Mouse (Mus musculus): ENCODE results near the gene Zfp235. TPM values are rescaled to one million over a fixed set of nuclear protein-coding genes. Genes with fewer than 3 reads are reported as not detected.

Gene Zfp235
- polyA plus RNA-seq, 1 experiment from 2014 or later: 26.1 TPM

DNA sequence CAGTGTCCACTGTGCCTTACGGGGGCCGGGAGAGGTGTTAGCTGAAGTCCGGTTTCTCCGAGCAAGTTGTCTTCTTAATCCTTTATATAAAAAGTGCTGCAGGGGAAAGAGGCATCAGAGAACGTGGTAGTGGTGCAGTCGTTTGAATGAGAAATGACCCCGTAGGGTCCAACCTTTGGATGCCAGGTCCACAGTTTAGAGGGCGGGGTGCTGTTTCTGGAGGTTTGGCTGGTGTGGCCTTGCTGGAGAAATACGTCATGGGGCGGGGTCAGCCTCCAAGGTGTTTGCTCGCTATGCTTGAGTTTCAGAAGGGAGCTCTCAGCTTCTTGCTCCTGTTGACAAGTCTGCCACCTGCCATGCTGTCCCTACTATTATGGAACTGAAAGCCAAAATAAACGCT lies 21.0 kb upstream of the Zfp235 start:
- peak overlapping the region; percentile 83 for H3K9ac ChIP-seq
- H3K4me2 ChIP-seq (replicated peaks): peak overlapping the region; percentile 95
- ATAC-seq (ENCODE audit: low FRiP score) (no peak), DNase-seq (ENCODE audit: low spot score) (no peak)
- peak overlapping the region; percentile 61 for H3K27ac ChIP-seq
- WGBS: 17% methylated on average over 12 of the region's 12 CpGs
- H3K4me1 ChIP-seq (replicated peaks; ENCODE audit: control insufficient read depth, insufficient read depth, low read length): peaks cover 5% of the 10 kb centered on the region; the same call in 1 of the 2 replicates
- H3K4me3 ChIP-seq (replicated peaks; ENCODE audit: low read length): peak overlapping the region; percentile 68
- peaks cover 15% of the 10 kb centered on the region for H3K9me3 ChIP-seq (ENCODE audit: control insufficient read depth, low read length)
- H3K36me3 ChIP-seq (replicated peaks; ENCODE audit: control insufficient read depth, insufficient read depth): peaks cover 11% of the 10 kb centered on the region
- no peaks in the 10 kb centered on the region for H3K27me3 ChIP-seq (ENCODE audit: control insufficient read depth, insufficient read depth, low read length)

DNA sequence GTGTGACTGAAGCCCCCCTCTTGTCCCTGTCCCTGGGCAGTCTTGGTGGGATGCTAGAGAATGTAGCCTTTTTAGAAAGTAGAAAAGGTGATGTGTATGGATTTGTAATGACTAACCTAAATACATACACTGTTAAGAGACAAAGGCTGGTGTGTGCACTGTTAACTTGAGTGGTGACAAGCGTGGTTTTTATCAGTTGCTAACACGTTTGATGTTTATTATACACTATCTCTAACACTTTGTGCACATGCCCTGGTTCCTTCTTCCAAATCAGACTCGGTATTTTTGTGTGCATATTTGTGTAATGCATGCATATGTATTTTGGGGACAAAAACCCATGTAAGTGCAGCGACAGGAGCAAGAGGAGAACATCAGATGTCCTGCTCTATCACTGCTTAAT lies 17.3 kb upstream of the Zfp235 start:
- DNase-seq (ENCODE audit: low spot score) (no peak), ATAC-seq (ENCODE audit: low FRiP score) (no peak)
- Histone ChIP-seq H3K9me3 (ENCODE audit: control insufficient read depth, low read length) (no peaks in the 10 kb centered on the region), H3K4me1 (replicated peaks; ENCODE audit: control insufficient read depth, insufficient read depth, low read length) (peaks cover 5% of the 10 kb centered on the region; the same call in 1 of the 2 replicates), H3K27ac (no peak overlapping the region), H3K36me3 (replicated peaks; ENCODE audit: control insufficient read depth, insufficient read depth) (no peaks in the 10 kb centered on the region), H3K27me3 (ENCODE audit: control insufficient read depth, insufficient read depth, low read length) (no peaks in the 10 kb centered on the region), H3K4me3 (replicated peaks; ENCODE audit: low read length) (no peak overlapping the region), H3K9ac (no peak overlapping the region), H3K4me2 (replicated peaks) (no peak overlapping the region)
- WGBS: 79% methylated on average over 4 of the region's 4 CpGs

DNA sequence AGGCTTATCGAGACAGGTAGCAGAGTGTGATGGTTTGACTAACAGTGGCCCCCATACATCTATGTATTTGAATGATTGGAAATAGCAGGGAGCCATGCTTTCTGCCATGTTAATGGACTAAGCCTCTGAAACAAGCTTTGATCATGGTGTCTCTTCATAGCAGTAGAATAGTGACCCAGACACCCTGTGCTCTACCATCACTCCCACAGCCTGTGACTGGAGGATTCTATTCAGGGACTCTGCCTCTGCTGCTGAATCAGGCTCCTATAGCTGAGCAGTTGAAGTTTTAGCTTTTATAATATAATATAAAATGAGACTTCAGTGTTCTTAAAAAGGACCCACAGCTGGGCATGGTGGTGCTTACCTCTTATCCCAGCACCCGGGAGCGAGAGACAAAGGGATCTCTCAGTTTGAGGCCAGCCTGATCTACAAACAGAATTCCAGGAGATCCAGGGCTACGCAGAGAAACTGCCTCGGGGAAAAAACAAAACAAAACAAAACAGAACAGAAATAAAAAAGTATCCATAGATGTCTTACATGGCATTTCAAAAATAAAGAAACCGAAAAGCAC lies 459 bp upstream of the Zfp235 start:
- H3K27me3 ChIP-seq (ENCODE audit: control insufficient read depth, insufficient read depth, low read length): no peaks in the 10 kb centered on the region
- H3K4me2 ChIP-seq (replicated peaks): peak overlapping the region; percentile 56
- ATAC-seq (ENCODE audit: low FRiP score) (peak; percentile 65), DNase-seq (ENCODE audit: low spot score) (peak; percentile 24)
- peak overlapping the region; percentile 55 for H3K27ac ChIP-seq
- H3K36me3 ChIP-seq (replicated peaks; ENCODE audit: control insufficient read depth, insufficient read depth): peaks cover 24% of the 10 kb centered on the region
- H3K9me3 ChIP-seq (ENCODE audit: control insufficient read depth, low read length): no peaks in the 10 kb centered on the region
- 19% methylated on average over 6 of the region's 6 CpGs for WGBS
- peaks cover 12% of the 10 kb centered on the region for H3K4me1 ChIP-seq (replicated peaks; ENCODE audit: control insufficient read depth, insufficient read depth, low read length)
- H3K9ac ChIP-seq: peak overlapping the region; percentile 73
- peak overlapping the region; percentile 53 for H3K4me3 ChIP-seq (replicated peaks; ENCODE audit: low read length)

DNA sequence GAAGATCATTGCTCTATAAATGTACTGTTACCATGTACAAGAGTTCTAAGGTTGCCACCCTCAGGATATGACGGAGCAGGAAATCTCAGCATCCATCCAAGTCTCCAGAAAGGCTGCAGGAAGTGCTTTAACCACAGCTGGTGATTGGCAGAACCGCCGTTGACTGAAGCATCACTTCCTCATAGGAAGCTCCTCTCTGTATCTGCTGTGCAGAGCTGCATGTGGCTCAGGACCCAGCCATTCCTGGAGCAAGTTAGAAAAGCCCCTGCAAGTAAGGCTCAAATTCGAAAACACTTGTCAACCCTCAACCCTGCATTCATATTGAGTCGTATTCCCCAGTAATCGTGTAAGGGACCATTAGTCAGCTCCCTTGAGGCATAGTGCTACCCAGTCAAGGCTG lies 8.6 kb downstream of the Zfp235 start:
- no peak for ATAC-seq (ENCODE audit: low FRiP score)
- H3K4me3 ChIP-seq (replicated peaks; ENCODE audit: low read length): no peak overlapping the region
- no peaks in the 10 kb centered on the region; the same call in 1 of the 2 replicates for H3K9me3 ChIP-seq (ENCODE audit: control insufficient read depth, low read length)
- DNase-seq (ENCODE audit: low spot score): no peak
- no peak overlapping the region for H3K27ac ChIP-seq
- peaks cover 54% of the 10 kb centered on the region for H3K36me3 ChIP-seq (replicated peaks; ENCODE audit: control insufficient read depth, insufficient read depth)
- no peak overlapping the region for H3K4me2 ChIP-seq (replicated peaks)
- H3K27me3 ChIP-seq (ENCODE audit: control insufficient read depth, insufficient read depth, low read length): no peaks in the 10 kb centered on the region
- no peak overlapping the region for H3K9ac ChIP-seq
- WGBS: 93% methylated on average over 6 of the region's 6 CpGs
- no peaks in the 10 kb centered on the region for H3K4me1 ChIP-seq (replicated peaks; ENCODE audit: control insufficient read depth, insufficient read depth, low read length)

DNA sequence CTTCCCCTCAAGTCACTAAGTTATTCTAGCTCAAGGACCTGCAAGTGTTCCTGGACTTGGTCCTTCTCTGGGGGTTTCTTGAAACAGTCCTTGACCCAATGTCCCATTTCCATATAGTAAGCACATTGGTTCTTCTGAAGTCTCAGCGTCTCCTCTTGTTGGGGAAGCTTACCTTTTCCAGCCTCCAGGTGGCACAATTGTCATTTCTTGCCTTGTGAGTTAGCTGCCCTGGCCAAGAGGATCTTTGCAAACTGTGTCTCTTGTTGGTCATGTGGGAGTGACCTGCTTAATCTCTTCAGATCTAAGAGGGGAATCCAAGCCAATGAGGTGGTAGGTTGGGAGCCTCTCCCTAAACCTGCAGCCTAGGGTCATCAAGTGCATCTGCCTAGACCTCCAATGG lies 19.3 kb downstream of the Zfp235 start:
- no peak for DNase-seq (ENCODE audit: low spot score)

DNA sequence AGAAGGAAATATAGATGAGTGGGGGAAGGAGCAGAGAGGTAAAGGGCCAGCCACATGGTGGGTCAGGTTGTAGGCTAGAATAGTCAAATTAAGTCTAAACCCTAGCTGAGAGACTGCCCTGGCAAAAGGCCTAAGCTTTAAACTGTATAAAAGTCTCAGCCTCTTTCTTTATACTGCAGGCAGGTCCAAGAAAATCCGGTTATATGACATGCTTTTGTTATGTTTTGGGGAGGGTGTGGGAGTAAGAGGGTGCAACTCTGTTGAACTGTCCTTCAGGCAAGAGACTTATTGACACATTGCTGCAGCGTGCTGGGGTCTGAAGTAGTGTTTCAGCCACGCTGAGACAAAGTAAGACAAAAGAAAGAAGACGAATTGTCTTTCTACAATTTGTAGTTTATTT lies 38.2 kb downstream of the Zfp235 start:
- no peaks in the 10 kb centered on the region for H3K9me3 ChIP-seq (ENCODE audit: control insufficient read depth, low read length)
- H3K27ac ChIP-seq: no peak overlapping the region
- H3K4me3 ChIP-seq (replicated peaks; ENCODE audit: low read length): no peak overlapping the region
- WGBS: 67% methylated on average over 4 of the region's 4 CpGs
- H3K27me3 ChIP-seq (ENCODE audit: control insufficient read depth, insufficient read depth, low read length): no peaks in the 10 kb centered on the region
- no peak overlapping the region for H3K9ac ChIP-seq
- H3K4me2 ChIP-seq (replicated peaks): no peak overlapping the region
- no peak for ATAC-seq (ENCODE audit: low FRiP score)
- no peak for DNase-seq (ENCODE audit: low spot score)
- H3K36me3 ChIP-seq (replicated peaks; ENCODE audit: control insufficient read depth, insufficient read depth): no peaks in the 10 kb centered on the region
- no peaks in the 10 kb centered on the region for H3K4me1 ChIP-seq (replicated peaks; ENCODE audit: control insufficient read depth, insufficient read depth, low read length)

More for the DNA sequence above, 19.3 kb downstream of the Zfp235 start:
- no peaks in the 10 kb centered on the region for H3K27me3 ChIP-seq (ENCODE audit: control insufficient read depth, insufficient read depth, low read length)
- H3K9ac ChIP-seq: no peak overlapping the region
- no peaks in the 10 kb centered on the region for H3K4me1 ChIP-seq (replicated peaks; ENCODE audit: control insufficient read depth, insufficient read depth, low read length)
- H3K36me3 ChIP-seq (replicated peaks; ENCODE audit: control insufficient read depth, insufficient read depth): no peaks in the 10 kb centered on the region
- 16% methylated on average over 1 of the region's 1 CpGs for WGBS
- H3K4me3 ChIP-seq (replicated peaks; ENCODE audit: low read length): no peak overlapping the region
- no peak overlapping the region for H3K27ac ChIP-seq
- no peak overlapping the region for H3K4me2 ChIP-seq (replicated peaks)
- ATAC-seq (ENCODE audit: low FRiP score): no peak
- H3K9me3 ChIP-seq (ENCODE audit: control insufficient read depth, low read length): 0 out of 2 replicates have a peak, but pooled peaks cover 5% of the 10 kb centered on the region

DNA sequence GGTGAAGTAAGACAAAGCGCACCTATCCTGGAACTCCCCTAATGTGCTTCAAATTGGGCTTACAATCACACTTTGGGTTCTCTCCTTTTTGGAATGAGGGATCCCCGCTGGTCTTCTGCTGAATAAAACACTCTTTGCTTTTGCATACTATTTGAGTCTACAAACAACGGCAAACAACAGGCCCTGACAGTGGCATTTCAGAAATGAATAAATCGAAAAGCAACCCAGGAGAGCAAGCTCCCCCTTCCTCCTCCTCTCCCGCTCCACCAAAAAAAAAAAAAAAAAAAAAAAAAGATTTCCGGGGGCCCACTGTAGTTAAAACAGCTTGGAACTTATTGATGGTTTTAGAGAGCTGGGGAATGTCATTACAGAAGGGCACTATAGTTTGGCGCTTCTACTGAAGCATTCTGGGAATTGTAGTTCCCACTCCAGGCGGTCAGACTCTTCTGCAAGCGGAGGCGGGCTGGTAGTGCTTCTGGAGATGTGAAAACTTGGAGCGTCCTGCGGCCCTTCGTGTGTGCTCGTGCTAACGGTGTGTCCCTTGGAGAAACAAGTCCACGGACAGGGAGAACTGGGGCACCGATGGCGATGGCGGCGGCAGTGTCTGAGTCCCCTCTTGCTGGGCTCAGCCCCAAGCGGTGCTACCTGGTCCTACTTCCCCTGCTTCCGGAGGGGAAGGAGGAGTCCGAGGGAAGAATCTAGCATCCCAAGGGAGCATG lies 40.8 kb downstream of the Zfp235 start, which contains the start of gene Zfp114:
Gene Zfp114, plus strand, starts transcription at position 443 of the 719 bp plus-strand sequence.
- H3K27ac ChIP-seq: 0 out of 2 replicates have a peak within 1 kb of the TSS, but pooled peaks have one; percentile 60
- no peaks in the 10 kb centered on the region for H3K9me3 ChIP-seq (ENCODE audit: control insufficient read depth, low read length)
- 12% methylated on average over 23 of the region's 23 CpGs for WGBS

DNA sequence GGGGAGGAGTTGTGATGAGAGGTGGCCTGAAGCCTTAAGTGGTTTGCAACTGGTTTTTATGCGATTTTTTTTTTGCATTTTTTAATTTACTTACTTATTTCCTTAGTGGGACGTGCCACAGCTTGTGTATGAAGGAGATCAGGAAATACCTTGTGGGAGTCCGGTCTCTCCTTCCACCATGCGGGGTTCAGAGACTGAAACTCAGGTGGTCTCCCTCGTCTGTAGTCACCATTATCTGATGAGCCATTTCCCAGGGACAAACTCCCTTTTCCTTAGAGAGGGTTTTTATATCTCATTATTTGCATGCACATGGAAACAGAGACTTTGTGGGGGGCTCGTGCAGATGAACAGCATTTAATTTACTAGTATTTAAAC lies 41.4 kb downstream of the Zfp235 start:
- Histone ChIP-seq H3K9ac (peak overlapping the region; percentile 66; the same call in 1 of the 2 replicates), H3K9me3 (ENCODE audit: control insufficient read depth, low read length) (no peaks in the 10 kb centered on the region), H3K36me3 (replicated peaks; ENCODE audit: control insufficient read depth, insufficient read depth) (no peaks in the 10 kb centered on the region), H3K27ac (no peak overlapping the region), H3K4me1 (replicated peaks; ENCODE audit: control insufficient read depth, insufficient read depth, low read length) (no peaks in the 10 kb centered on the region), H3K27me3 (ENCODE audit: control insufficient read depth, insufficient read depth, low read length) (no peaks in the 10 kb centered on the region), H3K4me2 (replicated peaks) (peak overlapping the region; percentile 50), H3K4me3 (replicated peaks; ENCODE audit: low read length) (peak overlapping the region; percentile 48)
- WGBS: 65% methylated on average over 6 of the region's 6 CpGs
- no peak for DNase-seq (ENCODE audit: low spot score)
- ATAC-seq (ENCODE audit: low FRiP score): no peak

More for the DNA sequence above, 40.8 kb downstream of the Zfp235 start, which contains the start of gene Zfp114:
- peak; percentile 83 for DNase-seq (ENCODE audit: low spot score)
- H3K4me2 ChIP-seq (replicated peaks): peak within 1 kb of the TSS; percentile 50
- ATAC-seq (ENCODE audit: low FRiP score): peak; percentile 90
- H3K9ac ChIP-seq: peak within 1 kb of the TSS; percentile 66
- H3K36me3 ChIP-seq (replicated peaks; ENCODE audit: control insufficient read depth, insufficient read depth): no peaks in the 10 kb centered on the region
- peak within 1 kb of the TSS; percentile 48 for H3K4me3 ChIP-seq (replicated peaks; ENCODE audit: low read length)
- H3K4me1 ChIP-seq (replicated peaks; ENCODE audit: control insufficient read depth, insufficient read depth, low read length): no peaks in the 10 kb centered on the region
- no peaks in the 10 kb centered on the region for H3K27me3 ChIP-seq (ENCODE audit: control insufficient read depth, insufficient read depth, low read length)

DNA sequence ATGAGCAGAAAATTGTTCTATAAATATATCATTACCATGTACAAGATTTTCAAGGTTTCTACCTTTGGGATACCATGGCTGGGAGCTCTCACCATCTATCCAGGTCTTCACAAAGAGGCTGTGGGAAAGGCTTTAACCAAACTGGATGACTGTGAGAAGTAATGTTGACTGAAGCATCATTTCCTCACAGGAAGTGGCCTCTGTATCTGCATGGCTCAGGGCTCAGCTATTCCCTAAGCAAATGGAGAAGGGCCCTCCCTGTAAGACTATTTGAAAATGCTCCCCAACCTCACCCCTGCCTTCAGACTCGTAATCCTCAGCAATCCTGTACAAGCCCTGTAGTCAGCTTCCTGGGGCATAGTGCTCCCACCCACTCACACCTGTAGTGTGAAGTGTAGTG lies 53.6 kb downstream of the Zfp235 start:
- H3K4me3 ChIP-seq (replicated peaks; ENCODE audit: low read length): no peak overlapping the region
- H3K9me3 ChIP-seq (ENCODE audit: control insufficient read depth, low read length): no peaks in the 10 kb centered on the region
- H3K27me3 ChIP-seq (ENCODE audit: control insufficient read depth, insufficient read depth, low read length): no peaks in the 10 kb centered on the region
- DNase-seq (ENCODE audit: low spot score): no peak
- H3K4me2 ChIP-seq (replicated peaks): no peak overlapping the region
- 79% methylated on average over 1 of the region's 1 CpGs for WGBS
- H3K27ac ChIP-seq: no peak overlapping the region
- no peak overlapping the region for H3K9ac ChIP-seq
- no peaks in the 10 kb centered on the region for H3K36me3 ChIP-seq (replicated peaks; ENCODE audit: control insufficient read depth, insufficient read depth)
- H3K4me1 ChIP-seq (replicated peaks; ENCODE audit: control insufficient read depth, insufficient read depth, low read length): no peaks in the 10 kb centered on the region
- no peak for ATAC-seq (ENCODE audit: low FRiP score)
